Comparison of ENCODE assay signal across 8 mouse cellular contexts in genomic region chr1:91523759-91524158, GRCm38 (mm10). TPM values are rescaled to one million over a fixed set of nuclear protein-coding genes. Genes with fewer than 3 reads are reported as not detected.
DNase-seq lines count a peak whose midpoint lies in the region; ATAC-seq and TF ChIP-seq lines count a peak whose summit lies in the region.

No protein-coding gene starts in this region.

- no peak overlapping the region for H3K27ac ChIP-seq in heart, adult 2 months
- H3K27ac ChIP-seq in kidney, embryonic 14.5 days (ENCODE audit: low read depth, low read length), result no peak overlapping the region
- no peak overlapping the region for H3K27ac ChIP-seq in midbrain, postnatal 0 days (ENCODE audit: low read depth, low read length)

- no peaks in the 10 kb centered on the region for H3K27me3 ChIP-seq in C2C12 (ENCODE audit: control insufficient read depth, insufficient read depth, insufficient read length)
- H3K27me3 ChIP-seq in heart, adult 2 months (ENCODE audit: control insufficient read depth, insufficient read depth, low read length), result no peaks in the 10 kb centered on the region
- H3K27me3 ChIP-seq in kidney, embryonic 14.5 days (ENCODE audit: control insufficient read depth, insufficient read depth, low read length), result no peaks in the 10 kb centered on the region
- no peaks in the 10 kb centered on the region for H3K27me3 ChIP-seq in midbrain, postnatal 0 days (ENCODE audit: insufficient read depth, low read length)

- peaks cover 57% of the 10 kb centered on the region for H3K36me3 ChIP-seq in C2C12 (ENCODE audit: control insufficient read depth, insufficient read depth)
- no peaks in the 10 kb centered on the region for H3K36me3 ChIP-seq in heart, adult 2 months (ENCODE audit: control insufficient read depth, insufficient read depth, low read length)
- peaks cover 47% of the 10 kb centered on the region for H3K36me3 ChIP-seq in kidney, embryonic 14.5 days (ENCODE audit: control insufficient read depth, insufficient read depth, low read length)
- H3K36me3 ChIP-seq in midbrain, postnatal 0 days (ENCODE audit: insufficient read depth, low read length), result peaks cover 62% of the 10 kb centered on the region

- no peaks in the 10 kb centered on the region for H3K79me2 ChIP-seq in C2C12 (ENCODE audit: control insufficient read depth, insufficient read depth)
- no peaks in the 10 kb centered on the region for H3K79me2 ChIP-seq in heart, adult 2 months (replicated peaks; ENCODE audit: control insufficient read depth, insufficient read depth, low read length)

- H3K4me3 ChIP-seq in C2C12 (ENCODE audit: insufficient read depth, poor library complexity, severe bottlenecking), result no peak overlapping the region
- H3K4me3 ChIP-seq in heart, adult 2 months, result no peak overlapping the region
- no peak overlapping the region for H3K4me3 ChIP-seq in kidney, embryonic 14.5 days (ENCODE audit: low read length)
- no peak overlapping the region for H3K4me3 ChIP-seq in midbrain, postnatal 0 days (ENCODE audit: low read depth, low read length)

- TF ChIP-seq POLR2A in heart, adult 2 months (IDR thresholded peaks at IDR 0.05; ENCODE audit: insufficient read depth, low read depth, low read length), result no peak

- H3K4me2 ChIP-seq in kidney, embryonic 14.5 days (replicated peaks; ENCODE audit: low read depth, low read length), result no peak overlapping the region
- no peak overlapping the region for H3K4me2 ChIP-seq in midbrain, postnatal 0 days (ENCODE audit: low read depth, low read length, poor library complexity, severe bottlenecking)

- TF ChIP-seq CTCF in C2C12 (IDR thresholded peaks at IDR 0.05; ENCODE audit: control insufficient read depth, insufficient read depth, insufficient read length), result peak; percentile 72
- TF ChIP-seq CTCF in heart, adult 2 months (IDR thresholded peaks at IDR 0.05), result peak; percentile 93
- peak; percentile 95 for TF ChIP-seq CTCF in midbrain, postnatal 0 days (IDR thresholded peaks at IDR 0.05)

- 26% methylated on average over 10 of the region's 10 CpGs for WGBS in heart, adult 2 months
- 12% methylated on average over 10 of the region's 10 CpGs for WGBS in kidney, embryonic 14.5 days
- 13% methylated on average over 10 of the region's 10 CpGs for WGBS in midbrain, postnatal 0 days

- ATAC-seq in common myeloid progenitor, adult 5-6 weeks (replicated peaks; ENCODE audit: low read depth, poor library complexity, severe bottlenecking), result peak; percentile 97
- ATAC-seq in kidney, embryonic 14.5 days (ENCODE audit: low FRiP score, low TSS enrichment), result peak; percentile 78; the same call in 1 of the 2 replicates
- peak; percentile 80 for ATAC-seq in midbrain, postnatal 0 days (ENCODE audit: low FRiP score)

- no peaks in the 10 kb centered on the region for H3K79me3 ChIP-seq in C2C12 (ENCODE audit: low read depth)

- H3K4me1 ChIP-seq in heart, adult 2 months (ENCODE audit: control insufficient read depth, insufficient read depth, low read length), result no peaks in the 10 kb centered on the region
- no peaks in the 10 kb centered on the region for H3K4me1 ChIP-seq in kidney, embryonic 14.5 days (ENCODE audit: control insufficient read depth, insufficient read depth, low read length)
- no peaks in the 10 kb centered on the region for H3K4me1 ChIP-seq in midbrain, postnatal 0 days (ENCODE audit: insufficient read depth, low read length)

- no peak overlapping the region for H3ac ChIP-seq in C2C12 (ENCODE audit: control insufficient read depth, insufficient read length, low read depth)

- intact Hi-C loops in heart, adult 2 months (cut with DNase I), result loop anchor here (1.0 to 5.0 kb wide), 4 partner anchors 39 to 1087 kb away; no protein-coding TSS in a partner anchor

- peak; percentile 53 for DNase-seq in R1 (ENCODE audit: low read depth, low spot score)
- DNase-seq in heart, adult 2 months, result peak; percentile 49 to 55
- peak; percentile 76 for DNase-seq in liver
- DNase-seq in midbrain, postnatal 0 days (ENCODE audit: low spot score), result peak; percentile 84
- peak; percentile 72 for DNase-seq in testis, postnatal 10 days (ENCODE audit: low spot score)

- peak; percentile 67 for TF ChIP-seq EP300 in heart, adult 2 months (IDR thresholded peaks at IDR 0.05; ENCODE audit: insufficient read depth, low read depth, low read length)

- H3K9ac ChIP-seq in heart, adult 2 months (ENCODE audit: low read depth, low read length), result no peak overlapping the region
- no peak overlapping the region for H3K9ac ChIP-seq in kidney, embryonic 14.5 days (ENCODE audit: low read depth, low read length)
- no peak overlapping the region for H3K9ac ChIP-seq in midbrain, postnatal 0 days (replicated peaks; ENCODE audit: low read length, poor library complexity, severe bottlenecking)

- H3K9me3 ChIP-seq in kidney, embryonic 14.5 days (ENCODE audit: control insufficient read depth, low read length), result no peaks in the 10 kb centered on the region
- no peaks in the 10 kb centered on the region for H3K9me3 ChIP-seq in midbrain, postnatal 0 days (ENCODE audit: low read length)

TF ChIP-seq in C2C12, 6 proteins besides CTCF, POLR2A, EP300 and RAD21:
- TF ChIP-seq MAX (IDR thresholded peaks at IDR 0.05), result no peak
- TF ChIP-seq FOSL1 (IDR thresholded peaks at IDR 0.05; ENCODE audit: insufficient read depth, low read length, poor library complexity, severe bottlenecking), result no peak
- TF ChIP-seq MYOD1 (IDR thresholded peaks at IDR 0.05; ENCODE audit: control insufficient read depth, insufficient read length, low read depth), result no peak
- no peak for TF ChIP-seq MYOG (IDR thresholded peaks at IDR 0.05; ENCODE audit: control insufficient read depth, extremely low read depth, insufficient read length)
- no peak for TF ChIP-seq CEBPB (IDR thresholded peaks at IDR 0.05; ENCODE audit: low read depth)
- TF ChIP-seq USF1 (IDR thresholded peaks at IDR 0.05; ENCODE audit: low read depth), result no peak
TF ChIP-seq in C2C12: peak in this region for 0.

RNA-seq across cellular contexts. Expression of gene Asb1, which starts 16.6 kb away (rescaled TPM):
- polyA plus RNA-seq in C2C12 (2012; fragmentation: generic; extraction: Trizol), result 12.2 TPM
- 14.7 and 15.2 TPM in 2 replicates for total RNA-seq in common myeloid progenitor, adult 5-6 weeks (2017)
- total RNA-seq in heart, adult 2 months (2021), result 10 to 100 TPM; 17.9 to 19.4 TPM
- 8.1 and 13.1 TPM in 2 replicates for polyA plus RNA-seq in heart, adult 2 months (2012; rRNA removed)
- 2.4 and 5.9 TPM in 2 replicates for polyA plus RNA-seq in kidney, embryonic 14.5 days (2014; fragmentation: Nextera tagmentation; extraction: Ambion mirVana)
- total RNA-seq in midbrain, postnatal 0 days (2014; rRNA removed), result 29.3 and 32.1 TPM in 2 replicates
- 8.6 and 8.8 TPM in 2 replicates for polyA plus RNA-seq in midbrain, postnatal 0 days (2015; fragmentation: Nextera tagmentation; extraction: Ambion mirVana)

RNA-seq across cellular contexts. Expression of gene Traf3ip1, which starts 29.3 kb away (rescaled TPM):
- 6.0 TPM for polyA plus RNA-seq in C2C12 (2012; fragmentation: generic; extraction: Trizol)
- 4.0 and 5.2 TPM in 2 replicates for total RNA-seq in common myeloid progenitor, adult 5-6 weeks (2017)
- 1 to 10 TPM; 5.0 to 5.1 TPM for total RNA-seq in heart, adult 2 months (2021)
- polyA plus RNA-seq in heart, adult 2 months (2012; rRNA removed), result 5.0 and 5.3 TPM in 2 replicates
- 7.6 and 7.7 TPM in 2 replicates for polyA plus RNA-seq in kidney, embryonic 14.5 days (2014; fragmentation: Nextera tagmentation; extraction: Ambion mirVana)
- total RNA-seq in midbrain, postnatal 0 days (2014; rRNA removed), result 17.3 and 18.4 TPM in 2 replicates
- 6.1 and 7.0 TPM in 2 replicates for polyA plus RNA-seq in midbrain, postnatal 0 days (2015; fragmentation: Nextera tagmentation; extraction: Ambion mirVana)
